Mouse (Mus musculus) kidney, adult 10 weeks (tissue): ENCODE data around the gene Prdm12. TPM values are rescaled to one million over a fixed set of nuclear protein-coding genes. Genes with fewer than 3 reads are reported as not detected.

Source experiments
- polyA plus RNA-seq: library from polyadenylated mRNA; stranded (reverse); fragments of 350-450 nt; fragmentation: Illumina TruSeq; extraction: RNeasy Lipid Tissue Mini Kit (QIAGEN cat#74804); gene quantifications from one replicate; pipeline ENCODE4 v1.2.3, GENCODE M21; 2014; ENCODE audit warnings: low read depth, low replicate concordance

Prdm12 gene
- not detected for polyA plus RNA-seq

DNA sequence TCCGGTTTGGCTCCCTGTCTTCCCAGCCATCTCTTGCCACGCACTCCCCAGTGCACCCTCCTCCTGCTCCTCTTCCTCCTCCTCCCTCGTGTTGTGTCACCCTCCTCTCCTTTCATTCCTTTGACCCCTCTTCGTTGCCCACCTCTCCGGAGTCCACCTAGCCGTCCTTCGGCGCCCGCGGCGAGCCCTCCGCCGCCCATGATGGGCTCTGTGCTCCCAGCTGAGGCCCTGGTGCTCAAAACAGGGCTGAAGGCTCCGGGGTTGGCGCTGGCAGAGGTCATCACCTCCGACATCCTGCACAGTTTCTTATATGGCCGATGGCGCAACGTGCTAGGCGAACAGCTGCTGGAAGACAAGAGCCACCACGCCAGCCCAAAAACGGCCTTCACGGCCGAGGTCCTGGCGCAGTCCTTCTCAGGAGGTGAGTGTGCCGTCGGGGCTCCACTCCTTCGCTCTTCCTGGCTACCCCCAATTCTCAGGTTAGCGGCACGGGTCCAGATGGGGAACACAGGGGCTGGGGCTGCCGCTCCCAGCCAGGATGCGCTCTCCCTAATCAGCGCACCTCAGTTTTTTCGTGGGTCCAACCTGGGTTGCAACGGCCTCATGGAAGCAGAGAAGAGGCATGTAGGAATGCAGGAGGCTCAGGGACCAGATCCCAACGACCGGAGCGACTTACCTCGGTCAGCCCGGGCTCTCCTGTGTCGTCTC, at the start of gene Prdm12:
Gene Prdm12, plus strand, starts transcription at position 137 of the 708 bp plus-strand sequence.

GRCm38 (mm10) chr2:31670551-31671035, 30.8 kb downstream of the Prdm12 start, which contains the start of gene Exosc2:
Gene Exosc2, plus strand, starts transcription at chr2:31670715.

DNA sequence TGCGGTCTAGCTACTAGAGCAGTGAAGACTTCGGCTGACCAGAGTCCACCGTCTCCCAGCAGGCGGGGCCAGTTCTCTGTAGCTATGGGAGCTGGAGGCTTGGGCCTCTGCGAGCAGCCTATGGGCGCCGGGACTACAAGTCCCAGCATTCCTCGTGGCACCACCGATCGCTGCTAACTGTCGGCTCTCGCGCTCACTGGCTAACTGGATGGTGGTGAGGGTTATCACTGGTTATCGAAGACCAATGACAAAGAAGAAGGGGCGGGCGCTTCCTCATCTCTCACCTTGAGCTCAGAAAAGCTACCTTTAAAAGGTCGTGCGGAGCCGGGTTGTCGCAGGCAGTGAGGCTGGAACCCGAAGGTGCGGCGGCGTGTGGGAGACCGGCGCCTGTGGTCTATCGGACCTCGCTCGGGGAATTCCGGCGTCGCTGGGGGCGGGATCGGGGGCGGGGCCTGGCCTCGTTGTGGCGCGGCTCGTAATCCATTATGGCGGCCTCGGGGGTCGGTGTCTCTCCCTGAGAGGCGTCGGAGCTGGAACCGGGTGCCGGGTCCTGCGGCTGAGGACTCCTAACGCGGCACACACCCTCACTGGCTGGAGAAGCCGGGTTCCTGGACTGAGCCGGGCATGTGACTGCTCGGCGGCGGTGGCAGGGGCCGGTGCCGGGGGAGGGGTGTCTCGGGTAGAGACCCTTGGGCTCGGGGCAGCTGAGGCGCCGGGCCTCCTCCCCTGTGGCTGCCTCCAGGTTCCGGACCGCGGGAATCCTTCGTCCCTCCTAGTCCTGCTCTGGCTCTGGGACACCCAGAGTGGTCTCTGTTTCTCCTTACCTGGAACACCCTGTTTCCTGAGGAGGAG, 48.5 kb downstream of the Prdm12 start, which contains the start of gene Abl1:
Gene Abl1, plus strand, starts transcription at position 303 of the 852 bp plus-strand sequence.

Other genes with a start within 250 kb of the Prdm12 start
- 106 TPM for gene Ass1, start 169.8 kb upstream of the Prdm12 start, polyA plus RNA-seq
- 25.4 TPM for gene Fubp3, start 67.4 kb upstream of the Prdm12 start, polyA plus RNA-seq
- 11.2 TPM for gene Exosc2, start 30.7 kb downstream of the Prdm12 start, polyA plus RNA-seq
- gene Abl1, start 48.3 kb downstream of the Prdm12 start, polyA plus RNA-seq: 24.1 TPM
- gene Qrfp, start 170.5 kb downstream of the Prdm12 start, polyA plus RNA-seq: not detected
- not detected for gene Fibcd1, start 206.0 kb downstream of the Prdm12 start, polyA plus RNA-seq
- gene Lamc3, start 247.3 kb downstream of the Prdm12 start, polyA plus RNA-seq: 0.89 TPM